Mouse (Mus musculus): ENCODE measurements around the gene Csrnp3. TPM values are rescaled to one million over a fixed set of nuclear protein-coding genes. Genes with fewer than 3 reads are reported as not detected.

Gene Csrnp3
- polyA plus RNA-seq, 1 experiment from 2014 or later, result 10.2 TPM

DNA sequence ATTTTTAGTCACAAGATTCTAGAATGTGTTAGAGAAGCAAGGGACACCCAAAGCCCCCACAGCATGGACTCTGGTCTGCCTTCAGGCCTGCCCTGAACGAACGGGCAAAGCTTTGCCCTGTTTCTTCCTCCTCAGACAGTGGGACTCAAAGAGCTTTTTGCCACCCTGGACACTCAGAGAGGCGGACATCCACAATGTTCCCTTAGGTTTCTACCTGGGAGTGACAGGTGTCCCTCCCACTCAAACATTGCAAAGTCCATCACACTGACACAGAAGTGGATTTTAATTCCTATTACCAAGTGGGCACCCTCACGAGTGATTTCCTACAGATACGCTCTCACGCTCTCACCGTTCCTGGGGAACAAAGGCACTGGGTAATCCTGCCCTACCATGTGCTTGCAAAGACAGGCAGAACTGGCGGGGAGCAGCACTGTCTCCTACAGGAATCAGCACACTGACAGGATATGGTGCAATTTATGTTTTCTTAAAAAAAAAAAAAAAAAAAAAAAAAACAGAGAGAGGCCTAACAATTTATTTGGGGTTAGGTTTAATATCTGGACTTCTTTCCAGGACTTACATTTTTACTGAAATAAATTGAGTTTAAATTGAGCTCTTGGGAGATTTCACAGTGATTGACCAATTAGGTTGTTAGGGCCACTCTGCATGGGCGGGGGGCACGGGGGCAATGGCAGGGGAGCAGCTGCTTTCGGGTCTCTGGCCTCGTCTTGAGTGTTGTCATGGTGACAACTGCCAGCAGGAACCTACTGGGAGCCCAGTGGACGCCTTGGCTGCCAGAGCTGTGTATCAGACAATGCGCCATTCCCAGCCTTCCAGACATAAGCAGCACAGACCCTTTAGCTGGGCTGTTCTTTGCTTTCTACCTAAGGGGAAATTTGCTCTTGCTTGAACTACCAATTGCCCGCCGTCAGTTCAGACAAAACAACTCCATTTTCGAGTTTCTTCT lies 198.2 kb downstream of the Csrnp3 start:
- no peak for ATAC-seq (ENCODE audit: low FRiP score, low read depth)
- no peak overlapping the region for H3K9ac ChIP-seq
- H3K9me3 ChIP-seq, result no peaks in the 10 kb centered on the region
- 63% methylated on average over 17 of the region's 17 CpGs for WGBS
- no peak overlapping the region for H3K27ac ChIP-seq
- 0 out of 2 replicates have a peak, but pooled peaks cover 2% of the 10 kb centered on the region for H3K4me1 ChIP-seq
- H3K4me2 ChIP-seq (replicated peaks), result no peak overlapping the region
- H3K4me3 ChIP-seq, result no peak overlapping the region
- H3K36me3 ChIP-seq, result no peaks in the 10 kb centered on the region
- H3K27me3 ChIP-seq, result no peaks in the 10 kb centered on the region

DNA sequence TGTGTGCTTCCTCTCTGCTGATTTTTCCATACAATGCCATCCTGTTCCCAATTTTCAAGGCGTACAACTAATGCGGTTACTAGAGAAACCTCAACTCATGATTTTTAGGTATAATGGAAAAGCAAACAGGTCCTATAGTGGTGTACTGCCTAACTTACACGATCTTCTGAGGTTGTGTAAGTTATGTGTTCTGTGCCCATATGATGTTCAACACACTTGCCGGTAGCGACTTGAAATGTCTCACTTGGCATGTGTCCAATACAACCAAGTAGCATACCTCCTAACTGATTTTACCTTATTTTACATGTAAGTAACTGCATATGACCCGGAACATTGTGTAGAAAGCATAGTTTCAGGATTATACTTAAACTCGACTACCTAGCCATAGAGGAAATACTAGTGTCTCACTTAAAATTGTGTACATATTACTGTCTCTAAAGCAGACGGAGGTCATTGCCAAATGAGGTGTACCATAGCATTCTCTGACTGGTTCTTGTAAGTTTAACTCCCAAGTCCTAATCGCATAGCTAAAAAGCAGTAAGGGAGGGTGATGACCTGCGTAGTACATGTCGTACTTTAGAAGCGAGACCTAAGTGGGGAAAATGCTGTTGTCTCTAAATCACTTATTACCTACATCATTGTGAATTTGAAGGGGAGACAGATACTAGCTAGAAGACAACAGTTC lies 199.0 kb downstream of the Csrnp3 start:
- no peaks in the 10 kb centered on the region for H3K9me3 ChIP-seq
- no peaks in the 10 kb centered on the region for H3K36me3 ChIP-seq
- H3K27ac ChIP-seq, result no peak overlapping the region
- H3K9ac ChIP-seq, result no peak overlapping the region
- WGBS, result 86% methylated on average over 12 of the region's 12 CpGs
- H3K27me3 ChIP-seq, result no peaks in the 10 kb centered on the region
- H3K4me3 ChIP-seq, result no peak overlapping the region
- H3K4me1 ChIP-seq, result 0 out of 2 replicates have a peak, but pooled peaks cover 2% of the 10 kb centered on the region
- H3K4me2 ChIP-seq (replicated peaks), result no peak overlapping the region
- ATAC-seq (ENCODE audit: low FRiP score, low read depth), result no peak

- Histone ChIP-seq H3K4me3 (no peak overlapping the region), H3K4me1 (no peaks in the 10 kb centered on the region), H3K27me3 (no peaks in the 10 kb centered on the region), H3K36me3 (no peaks in the 10 kb centered on the region), H3K4me2 (replicated peaks) (no peak overlapping the region), H3K9ac (no peak overlapping the region), H3K9me3 (no peaks in the 10 kb centered on the region), H3K27ac (no peak overlapping the region)
- WGBS, result 91% methylated on average over 10 of the region's 10 CpGs
- ATAC-seq (ENCODE audit: low FRiP score, low read depth), result no peak
Measured at GRCm38 (mm10) chr2:66063291-66063690, 217.7 kb downstream of the Csrnp3 start.

GRCm38 (mm10) chr2:66069454-66069853 lies 223.9 kb downstream of the Csrnp3 start:
- no peaks in the 10 kb centered on the region for H3K36me3 ChIP-seq
- H3K4me3 ChIP-seq, result no peak overlapping the region
- no peaks in the 10 kb centered on the region for H3K4me1 ChIP-seq
- no peaks in the 10 kb centered on the region for H3K27me3 ChIP-seq
- ATAC-seq (ENCODE audit: low FRiP score, low read depth), result no peak
- WGBS, result 29% methylated on average over 6 of the region's 6 CpGs
- no peak overlapping the region for H3K4me2 ChIP-seq (replicated peaks)
- H3K9ac ChIP-seq, result no peak overlapping the region
- H3K27ac ChIP-seq, result no peak overlapping the region
- no peaks in the 10 kb centered on the region for H3K9me3 ChIP-seq

GRCm38 (mm10) chr2:66080731-66081130 lies 235.2 kb downstream of the Csrnp3 start:
- no peaks in the 10 kb centered on the region for H3K4me1 ChIP-seq
- no peak overlapping the region for H3K4me2 ChIP-seq (replicated peaks)
- 94% methylated on average over 2 of the region's 2 CpGs for WGBS

More at GRCm38 (mm10) chr2:66080731-66081130, 235.2 kb downstream of the Csrnp3 start:
- H3K9me3 ChIP-seq, result no peaks in the 10 kb centered on the region
- H3K4me3 ChIP-seq, result no peak overlapping the region
- no peak overlapping the region for H3K9ac ChIP-seq
- H3K27ac ChIP-seq, result no peak overlapping the region
- ATAC-seq (ENCODE audit: low FRiP score, low read depth), result no peak
- H3K27me3 ChIP-seq, result no peaks in the 10 kb centered on the region
- H3K36me3 ChIP-seq, result no peaks in the 10 kb centered on the region

Other genes starting within 250 kb of the Csrnp3 start
- gene Scn2a, start 225.0 kb upstream of the Csrnp3 start, polyA plus RNA-seq (2015; fragmentation: Nextera tagmentation; extraction: Ambion mirVana), result 4.9 and 6.2 TPM in 2 replicates